8 mouse cellular contexts compared by ENCODE assay signal in genomic region chr6:64730030-64730429, GRCm38 (mm10). TPM values are rescaled to one million over a fixed set of nuclear protein-coding genes. Genes with fewer than 3 reads are reported as not detected.
DNase-seq lines count a peak whose midpoint lies in the region; ATAC-seq and TF ChIP-seq lines count a peak whose summit lies in the region.

No protein-coding gene starts in this region.

- no peak for TF ChIP-seq CTCF in hindbrain, postnatal 0 days (IDR thresholded peaks at IDR 0.05; ENCODE audit: low read depth)

- WGBS in embryonic facial prominence, embryonic 15.5 days, result under 1% methylated on average over 19 of the region's 19 CpGs
- WGBS in hindbrain, postnatal 0 days, result under 1% methylated on average over 19 of the region's 19 CpGs

- H3K4me3 ChIP-seq in embryonic facial prominence, embryonic 15.5 days (replicated peaks), result peak overlapping the region; percentile 42
- H3K4me3 ChIP-seq in hindbrain, postnatal 0 days (ENCODE audit: low read length), result peak overlapping the region; percentile 45

- H3K9me3 ChIP-seq in embryonic facial prominence, embryonic 15.5 days (replicated peaks), result no peaks in the 10 kb centered on the region
- no peaks in the 10 kb centered on the region for H3K9me3 ChIP-seq in hindbrain, postnatal 0 days (ENCODE audit: low read length)

- no peaks in the 10 kb centered on the region for H3K36me3 ChIP-seq in embryonic facial prominence, embryonic 15.5 days
- no peaks in the 10 kb centered on the region for H3K36me3 ChIP-seq in hindbrain, postnatal 0 days (ENCODE audit: insufficient read depth, low read length)

- no peak for ATAC-seq in embryonic facial prominence, embryonic 15.5 days (ENCODE audit: insufficient number of reproducible peaks, low FRiP score, low TSS enrichment, low read depth)
- ATAC-seq in hindbrain, postnatal 0 days, result no peak

- peaks cover 39% of the 10 kb centered on the region for H3K4me1 ChIP-seq in embryonic facial prominence, embryonic 15.5 days
- H3K4me1 ChIP-seq in hindbrain, postnatal 0 days (ENCODE audit: insufficient read depth, low read length), result 0 out of 2 replicates have a peak, but pooled peaks cover 8% of the 10 kb centered on the region

- no peak overlapping the region for H3K9ac ChIP-seq in embryonic facial prominence, embryonic 15.5 days
- peak overlapping the region; percentile 43 for H3K9ac ChIP-seq in hindbrain, postnatal 0 days (replicated peaks; ENCODE audit: low read length)

- peak; percentile 6 for DNase-seq in kidney, postnatal 10 days
- DNase-seq in kidney, adult 11 months, result no peak
- DNase-seq in hindbrain, postnatal 0 days (ENCODE audit: low spot score), result no peak
- DNase-seq in neural tube, embryonic 10.5 days (ENCODE audit: extremely low spot score, low spot score), result peak; percentile 61
- DNase-seq in T-cell, adult 2 months (ENCODE audit: low spot score), result no peak
- no peak for DNase-seq in gastrocnemius, postnatal 10 days
- no peak for DNase-seq in urinary bladder, adult 2 months (ENCODE audit: low spot score)

- peaks cover 79% of the 10 kb centered on the region for H3K27me3 ChIP-seq in embryonic facial prominence, embryonic 15.5 days
- H3K27me3 ChIP-seq in hindbrain, postnatal 0 days (ENCODE audit: insufficient read depth, low read length), result peaks cover 21% of the 10 kb centered on the region

- H3K4me2 ChIP-seq in embryonic facial prominence, embryonic 15.5 days (replicated peaks), result peak overlapping the region; percentile 80
- peak overlapping the region; percentile 56 for H3K4me2 ChIP-seq in hindbrain, postnatal 0 days (ENCODE audit: low read depth, low read length)

- H3K27ac ChIP-seq in embryonic facial prominence, embryonic 15.5 days (replicated peaks), result no peak overlapping the region
- H3K27ac ChIP-seq in hindbrain, postnatal 0 days, result no peak overlapping the region

RNA-seq across cellular contexts. Expression of gene Atoh1, which starts 1.1 kb away (rescaled TPM):
- polyA plus RNA-seq in embryonic facial prominence, embryonic 15.5 days (2015; fragmentation: Nextera tagmentation; extraction: Ambion mirVana), result 5.6 and 7.1 TPM in 2 replicates
- total RNA-seq in hindbrain, postnatal 0 days (2014; rRNA removed), result 12.1 and 24.4 TPM in 2 replicates
- polyA plus RNA-seq in hindbrain, postnatal 0 days (2015; fragmentation: Nextera tagmentation; extraction: Ambion mirVana), result 6.7 and 8.5 TPM in 2 replicates
- not detected for total RNA-seq in gastrocnemius, postnatal 10 days (2021)
- polyA plus RNA-seq in urinary bladder, adult 2 months (2012; rRNA removed), result not detected in 2 replicates

Comparison
In these comparisons a context has a peak if more than half of its experiments do, and no peak if none do; other contexts are left out.
1. DNase-seq: peak in kidney, postnatal 10 days (single experiment) and neural tube, embryonic 10.5 days (single experiment); none in kidney, adult 11 months (single experiment), hindbrain, postnatal 0 days (single experiment), T-cell, adult 2 months (single experiment), gastrocnemius, postnatal 10 days (single experiment) and urinary bladder, adult 2 months (single experiment).